ENCODE assay signal across 9 mouse cellular contexts in genomic region chr5:89704264-89704663, GRCm38 (mm10).
A peak's percentile ranks its signal among the peaks of the same experiment; 100 is the strongest.
DNase-seq lines count a peak whose midpoint lies in the region; ATAC-seq and TF ChIP-seq lines count a peak whose summit lies in the region.
"Had no signal": no experiment of that assay in that cellular context is flagged by ENCODE, and none has a peak within 500 bp of the region (broad histone marks: within the 10 kb centered on the region; RNA-seq: fewer than 3 reads in every experiment).

No protein-coding gene starts in this region.

- peak; percentile 26 for DNase-seq in gastrocnemius, adult 2 months
- no peak for DNase-seq in gastrocnemius, postnatal 25 days
- DNase-seq in midbrain, embryonic 10.5 days (ENCODE audit: low spot score) = no peak
- peak; percentile 18 for DNase-seq in fibroblast of lung, adult 2 months (ENCODE audit: low read depth)
- peak; percentile 34 to 39 for DNase-seq in layer of hippocampus, adult 2 months (ENCODE audit: low spot score in 2 of 2)

- H3K4me2 ChIP-seq in midbrain, embryonic 12.5 days (replicated peaks) = no peak overlapping the region
- no peak overlapping the region for H3K4me2 ChIP-seq in neural tube, embryonic 15.5 days

- no peaks in the 10 kb centered on the region for H3K36me3 ChIP-seq in midbrain, embryonic 12.5 days
- H3K36me3 ChIP-seq in midbrain, embryonic 10.5 days = peaks cover 12% of the 10 kb centered on the region
- 0 out of 2 replicates have a peak, but pooled peaks cover 3% of the 10 kb centered on the region for H3K36me3 ChIP-seq in neural tube, embryonic 15.5 days

- H3K27me3 ChIP-seq in midbrain, embryonic 12.5 days = no peaks in the 10 kb centered on the region
- H3K27me3 ChIP-seq in midbrain, embryonic 10.5 days (ENCODE audit: low read depth, poor library complexity, severe bottlenecking) = no peaks in the 10 kb centered on the region
- H3K27me3 ChIP-seq in neural tube, embryonic 15.5 days (replicated peaks) = no peaks in the 10 kb centered on the region

- no peak overlapping the region for H3K9ac ChIP-seq in midbrain, embryonic 12.5 days (replicated peaks)
- H3K9ac ChIP-seq in neural tube, embryonic 15.5 days (replicated peaks) = no peak overlapping the region
- H3K9ac ChIP-seq: liver, embryonic 14.5 days had no signal

- TF ChIP-seq CTCF in gastrocnemius, adult 2 months (IDR thresholded peaks at IDR 0.05) = no peak
- TF ChIP-seq CTCF in layer of hippocampus, adult 2 months (conservative IDR thresholded peaks at IDR 0.05) = no peak

- H3K9me3 ChIP-seq in midbrain, embryonic 12.5 days = no peaks in the 10 kb centered on the region
- H3K9me3 ChIP-seq in midbrain, embryonic 10.5 days (replicated peaks) = no peaks in the 10 kb centered on the region
- no peaks in the 10 kb centered on the region for H3K9me3 ChIP-seq in neural tube, embryonic 15.5 days (replicated peaks)

- intact Hi-C loops in gastrocnemius, adult 2 months (cut with DNase I) = no loop called here

- WGBS in midbrain, embryonic 12.5 days = 29% methylated on average over 1 of the region's 1 CpGs
- 81% methylated on average over 1 of the region's 1 CpGs for WGBS in midbrain, embryonic 10.5 days
- 28% methylated on average over 1 of the region's 1 CpGs for WGBS in neural tube, embryonic 15.5 days

- no peak overlapping the region for H3K27ac ChIP-seq in gastrocnemius, adult 2 months
- H3K27ac ChIP-seq in midbrain, embryonic 12.5 days (replicated peaks) = no peak overlapping the region
- H3K27ac ChIP-seq in midbrain, embryonic 10.5 days (replicated peaks) = no peak overlapping the region
- H3K27ac ChIP-seq in layer of hippocampus, adult 2 months = no peak overlapping the region
- H3K27ac ChIP-seq in neural tube, embryonic 15.5 days (replicated peaks) = 0 out of 2 replicates have a peak overlapping the region, but pooled peaks have one; percentile 5
- H3K27ac ChIP-seq: liver, embryonic 14.5 days had no signal

- H3K4me3 ChIP-seq in gastrocnemius, adult 2 months = no peak overlapping the region
- H3K4me3 ChIP-seq in midbrain, embryonic 12.5 days = no peak overlapping the region
- no peak overlapping the region for H3K4me3 ChIP-seq in midbrain, embryonic 10.5 days
- no peak overlapping the region for H3K4me3 ChIP-seq in layer of hippocampus, adult 2 months
- no peak overlapping the region for H3K4me3 ChIP-seq in neural tube, embryonic 15.5 days (replicated peaks)

- ATAC-seq in midbrain, embryonic 12.5 days (ENCODE audit: low FRiP score, low read depth) = peak; percentile 5; the same call in 1 of the 2 replicates
- peak; percentile 67 for ATAC-seq in neural tube, embryonic 15.5 days (ENCODE audit: low FRiP score)
- no peak for ATAC-seq in megakaryocyte progenitor cell, adult 5-6 weeks (replicated peaks; ENCODE audit: poor library complexity)

- peaks cover 5% of the 10 kb centered on the region; the same call in 1 of the 2 replicates for H3K4me1 ChIP-seq in midbrain, embryonic 12.5 days
- H3K4me1 ChIP-seq in midbrain, embryonic 10.5 days = no peaks in the 10 kb centered on the region
- H3K4me1 ChIP-seq in neural tube, embryonic 15.5 days = peaks cover 8% of the 10 kb centered on the region; the same call in 1 of the 2 replicates

Comparison
In these comparisons a context has a peak if more than half of its experiments do, and no peak if none do; other contexts are left out.
1. DNase-seq: peak in gastrocnemius, adult 2 months (single experiment), fibroblast of lung, adult 2 months (single experiment) and layer of hippocampus, adult 2 months (2 of 2); none in gastrocnemius, postnatal 25 days (single experiment) and midbrain, embryonic 10.5 days (single experiment).